Mouse (Mus musculus): Measurements from ENCODE around the gene Ankrd55. TPM values are rescaled to one million over a fixed set of nuclear protein-coding genes. Genes with fewer than 3 reads are reported as not detected.
A peak's percentile ranks its signal among the peaks of the same experiment; 100 is the strongest.

The Ankrd55 gene
- 1 to 10 TPM; 8.6 to 9.1 TPM for total RNA-seq (2021)
- long read RNA-seq, partial matches to known transcripts = 3 of 6 reads
- long read RNA-seq, other reads (novel, unspliced or antisense) = 3 of 6 reads

DNA sequence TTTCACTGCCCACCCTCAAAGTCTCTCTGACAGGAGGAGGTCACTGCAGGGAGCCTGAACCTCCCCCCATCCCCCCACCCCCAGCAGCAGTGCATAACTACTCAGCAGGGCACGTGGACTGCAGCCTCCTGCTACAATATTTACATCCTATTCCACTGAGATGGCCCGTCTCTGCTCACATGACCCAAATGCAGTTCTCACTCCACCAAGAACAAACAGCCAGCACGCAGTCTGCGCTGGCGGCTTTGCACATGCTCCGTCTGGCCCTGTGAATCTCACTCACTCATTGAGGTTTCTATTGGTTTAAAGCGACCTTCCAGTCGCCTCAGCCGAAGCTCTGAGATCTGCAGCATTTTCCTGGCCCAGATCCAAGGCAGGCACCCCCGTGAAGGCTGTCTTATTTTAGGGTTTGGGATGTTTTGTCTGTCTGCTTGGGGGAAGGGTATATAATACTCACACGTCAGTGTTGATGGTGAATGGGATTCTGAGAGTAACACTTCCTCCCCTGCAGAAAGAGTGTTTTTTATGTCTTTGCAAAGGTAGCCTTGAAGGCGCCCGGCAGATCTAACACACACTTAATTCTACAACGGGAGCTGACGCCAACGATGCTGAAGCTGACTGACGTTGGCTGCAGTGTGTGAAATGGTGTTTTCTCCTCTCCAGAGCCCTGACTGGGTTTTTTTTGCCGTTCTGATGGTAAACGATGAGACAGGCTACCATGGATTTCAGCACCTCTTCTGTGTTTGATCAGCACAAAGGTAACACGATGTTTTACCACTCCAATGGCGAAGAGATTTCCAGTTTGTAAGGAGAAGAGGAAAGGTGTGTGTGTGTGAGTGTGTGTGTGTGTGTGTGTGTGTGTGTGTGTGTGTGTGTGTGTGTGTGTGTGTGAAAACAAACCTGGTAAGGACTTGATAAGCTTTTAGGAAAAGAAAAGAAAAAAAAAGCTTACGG lies at the start of gene Ankrd55:
TSS of gene Ankrd55 (plus strand) at position 227 of the 954 bp plus-strand sequence.
- peak; percentile 65 to 68 for DNase-seq (ENCODE audit: low spot score in 2 of 2)

GRCm38 (mm10) chr13:112239239-112239638 lies 49.0 kb upstream of the Ankrd55 start:
- DNase-seq (ENCODE audit: low spot score in 2 of 2) = no peak

DNA sequence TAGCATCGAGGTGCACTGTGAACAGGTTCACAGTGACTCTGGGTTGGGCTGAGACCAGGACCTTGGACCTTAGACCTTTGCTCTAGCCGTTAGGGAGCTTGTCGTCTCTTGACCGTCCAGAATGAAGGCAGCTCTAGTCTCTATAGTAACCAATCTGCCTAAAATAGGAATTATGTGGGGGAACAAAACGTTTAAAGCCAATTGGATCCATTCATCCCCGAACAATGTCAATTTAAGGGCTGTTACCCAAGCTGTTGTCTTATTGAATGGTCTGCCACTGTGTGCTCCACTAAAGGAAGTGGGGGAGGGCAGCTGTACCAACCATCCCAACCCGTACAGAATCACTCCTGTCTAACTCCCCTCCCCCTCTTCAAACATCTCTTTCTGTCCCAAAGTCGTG lies 46.8 kb upstream of the Ankrd55 start:
- DNase-seq (ENCODE audit: low spot score in 2 of 2) = no peak

DNA sequence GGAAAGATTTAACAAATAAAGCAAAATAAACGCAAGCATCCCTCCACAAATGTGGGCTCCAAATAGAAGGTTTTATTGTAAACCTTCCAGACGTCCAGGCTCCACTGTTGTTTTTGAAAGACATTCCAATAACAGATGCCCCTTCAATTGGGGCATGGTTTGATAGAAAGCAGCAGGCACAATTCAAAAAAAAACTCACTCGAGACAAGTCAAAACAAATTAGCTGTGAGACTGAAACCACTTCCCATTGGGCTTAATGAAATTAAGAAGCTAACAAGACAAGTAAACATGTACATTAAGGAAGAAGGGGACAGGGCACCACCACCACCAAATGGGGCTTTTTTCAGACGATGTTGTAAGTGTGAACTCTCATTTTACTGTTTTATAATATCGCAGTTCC lies 43.1 kb upstream of the Ankrd55 start:
- DNase-seq (ENCODE audit: low spot score in 2 of 2) = no peak

DNA sequence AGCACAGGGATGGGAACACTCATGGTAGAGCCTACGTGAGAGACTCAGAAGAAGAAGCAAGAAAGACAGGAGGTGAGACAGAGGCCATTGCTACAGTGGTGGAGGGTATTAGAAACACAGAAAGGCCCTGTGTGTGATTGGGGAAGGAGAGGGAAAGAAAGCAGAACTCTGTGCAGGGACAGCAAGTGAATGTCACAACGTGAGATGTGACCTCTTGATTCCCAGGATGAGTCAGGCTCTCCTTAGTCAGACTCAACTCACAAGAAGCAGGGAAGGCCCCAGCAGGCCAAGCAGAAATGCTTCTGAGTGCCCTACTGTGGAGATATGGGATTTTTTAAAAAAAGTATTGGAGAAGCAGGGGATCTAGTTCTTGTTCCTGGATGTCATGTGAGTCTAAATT lies 36.8 kb upstream of the Ankrd55 start:
- no peak for DNase-seq (ENCODE audit: low spot score in 2 of 2)

GRCm38 (mm10) chr13:112252012-112252411 lies 36.2 kb upstream of the Ankrd55 start:
- DNase-seq (ENCODE audit: low spot score in 2 of 2) = no peak

GRCm38 (mm10) chr13:112252991-112253620 lies 35.1 kb upstream of the Ankrd55 start:
- DNase-seq (ENCODE audit: low spot score in 2 of 2) = no peak

- no peak for DNase-seq (ENCODE audit: low spot score in 2 of 2)
Observed at GRCm38 (mm10) chr13:112254116-112254515, 34.1 kb upstream of the Ankrd55 start.

DNA sequence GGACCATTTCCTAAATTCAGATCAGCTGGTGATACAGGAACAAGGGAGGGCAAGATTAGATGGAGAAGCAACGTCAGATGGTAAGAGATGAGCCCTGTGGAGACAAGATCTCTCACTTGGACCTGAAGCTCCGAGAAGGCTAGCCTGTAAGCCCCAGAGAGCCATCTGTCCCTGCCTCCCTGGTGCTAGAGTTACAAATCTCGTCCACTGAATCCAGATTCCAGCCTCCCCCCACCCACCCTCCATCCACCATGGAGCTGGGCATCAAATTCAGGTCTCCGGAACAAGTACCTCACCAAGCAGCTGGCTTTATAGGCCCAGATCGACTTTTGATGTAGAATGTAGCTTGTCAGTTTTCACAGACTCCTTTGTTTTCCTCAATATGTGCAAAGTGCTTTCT lies 32.4 kb upstream of the Ankrd55 start:
- no peak for DNase-seq (ENCODE audit: low spot score in 2 of 2)

DNA sequence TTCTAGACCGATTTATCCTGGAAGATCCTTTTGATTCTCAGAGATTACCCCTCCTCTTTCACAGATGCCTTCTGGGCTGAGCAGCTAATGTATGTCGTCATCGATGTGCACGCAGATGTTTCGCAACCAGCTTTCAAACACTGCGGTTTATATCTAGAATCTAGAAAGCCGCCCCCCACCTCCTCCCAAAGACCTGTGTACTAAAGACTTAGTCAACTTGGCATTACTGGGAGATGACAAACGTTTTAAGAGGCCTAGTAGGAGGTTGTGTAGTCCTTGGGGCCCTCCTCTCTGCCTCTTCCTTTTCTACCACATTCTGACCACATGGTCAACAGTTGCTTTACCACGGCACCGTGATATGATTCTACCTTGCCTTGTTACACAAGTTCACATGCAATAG lies 29.8 kb upstream of the Ankrd55 start:
- no peak for DNase-seq (ENCODE audit: low spot score in 2 of 2)

- DNase-seq (ENCODE audit: low spot score in 2 of 2) = peak; percentile 71 to 77
Observed at GRCm38 (mm10) chr13:112259398-112259797, 28.9 kb upstream of the Ankrd55 start.

DNA sequence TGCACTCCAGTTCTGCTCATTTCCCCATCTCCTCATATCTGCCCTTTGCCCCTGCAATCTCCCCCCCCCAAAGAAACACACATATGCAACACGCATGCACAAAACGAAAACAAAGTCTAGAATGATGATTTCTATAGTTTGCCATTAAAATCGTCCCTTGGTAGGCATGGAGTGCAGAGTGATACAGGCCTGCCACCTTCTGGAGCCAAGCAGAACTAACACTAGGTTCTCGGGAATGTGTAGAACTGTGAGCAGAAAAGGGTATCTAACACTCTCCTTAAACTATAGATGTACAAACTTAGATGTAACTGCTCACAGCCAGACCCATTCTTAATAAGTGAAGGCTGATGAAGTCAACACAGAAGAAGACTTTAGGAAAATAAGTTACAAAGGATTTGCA lies 23.6 kb upstream of the Ankrd55 start:
- DNase-seq (ENCODE audit: low spot score in 2 of 2) = peak; percentile 54 to 60

DNA sequence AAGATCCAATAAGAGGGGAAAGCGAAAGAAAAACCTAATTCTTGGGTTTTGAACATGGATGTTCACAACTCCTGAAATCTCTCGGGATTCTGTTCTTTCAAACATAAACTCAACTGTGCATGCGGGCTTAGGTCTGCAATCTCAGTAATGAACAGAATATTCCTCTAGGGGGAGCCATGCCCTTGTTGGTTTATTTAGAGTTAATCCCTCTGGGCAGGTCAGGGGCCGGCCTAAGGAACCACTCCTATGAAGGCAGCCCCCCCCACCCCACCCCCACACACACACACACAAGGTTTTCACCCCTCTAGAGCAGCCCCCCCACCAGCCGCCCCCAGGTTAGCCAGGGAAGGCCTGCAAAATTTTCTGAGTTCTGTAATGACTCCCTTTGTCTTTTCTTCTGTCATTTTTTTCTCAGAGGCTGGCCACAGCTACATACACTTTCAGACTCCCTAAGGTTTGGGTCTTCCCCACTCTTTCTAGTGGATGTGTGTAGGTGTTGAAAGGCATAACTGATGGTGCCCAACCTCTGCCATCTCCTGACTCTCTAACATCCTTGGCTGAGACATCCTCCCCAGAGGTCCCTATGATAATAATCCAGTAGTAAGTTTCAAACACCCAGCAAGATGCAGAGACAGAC lies 16.2 kb upstream of the Ankrd55 start:
- peak; percentile 21 to 40 for DNase-seq (ENCODE audit: low spot score in 2 of 2)

GRCm38 (mm10) chr13:112274636-112275035 lies 13.6 kb upstream of the Ankrd55 start:
- DNase-seq (ENCODE audit: low spot score in 2 of 2) = no peak

- DNase-seq (ENCODE audit: low spot score in 2 of 2) = no peak
Observed at GRCm38 (mm10) chr13:112275951-112276350, 12.3 kb upstream of the Ankrd55 start.

DNA sequence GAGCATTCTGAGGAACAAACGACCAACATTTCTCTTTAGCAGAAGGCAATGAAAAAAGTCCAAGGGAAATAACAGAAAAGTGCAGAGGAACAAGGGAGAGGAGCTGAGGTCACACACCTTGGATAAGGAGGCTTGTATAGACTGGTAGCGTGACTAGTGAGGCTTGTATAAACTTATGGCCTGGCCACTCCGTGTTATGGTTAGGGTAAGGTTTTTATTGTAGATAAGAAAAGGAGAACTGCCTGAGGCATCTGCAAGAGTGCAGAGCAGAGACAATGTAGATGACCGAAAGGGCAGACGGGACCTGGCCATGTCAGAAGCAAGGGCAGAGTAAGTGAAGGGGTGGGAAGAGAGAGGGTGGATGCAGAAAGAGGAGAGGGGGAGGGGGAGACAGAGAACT lies 10.7 kb upstream of the Ankrd55 start:
- DNase-seq (ENCODE audit: low spot score in 2 of 2) = no peak

DNA sequence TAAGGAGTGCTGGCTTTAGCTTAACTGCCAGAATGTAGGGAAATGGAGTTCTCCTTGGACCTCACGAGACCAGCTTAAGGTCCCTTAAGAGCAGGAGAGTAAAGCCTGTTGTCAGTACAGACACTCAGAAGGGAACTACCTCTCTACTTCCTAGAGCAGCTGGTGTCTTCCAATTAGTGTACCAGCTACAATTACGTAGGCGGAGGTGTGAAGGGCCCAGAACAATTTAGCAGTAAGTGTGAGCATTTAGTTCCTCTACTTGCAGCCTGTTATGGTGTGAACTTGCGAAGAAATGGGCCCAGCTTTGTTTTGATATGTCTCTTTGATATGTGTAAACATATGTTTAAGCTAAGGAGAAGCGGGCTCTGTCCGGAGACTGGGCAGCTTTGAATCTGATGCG lies 10.0 kb upstream of the Ankrd55 start:
- no peak for DNase-seq (ENCODE audit: low spot score in 2 of 2)

DNA sequence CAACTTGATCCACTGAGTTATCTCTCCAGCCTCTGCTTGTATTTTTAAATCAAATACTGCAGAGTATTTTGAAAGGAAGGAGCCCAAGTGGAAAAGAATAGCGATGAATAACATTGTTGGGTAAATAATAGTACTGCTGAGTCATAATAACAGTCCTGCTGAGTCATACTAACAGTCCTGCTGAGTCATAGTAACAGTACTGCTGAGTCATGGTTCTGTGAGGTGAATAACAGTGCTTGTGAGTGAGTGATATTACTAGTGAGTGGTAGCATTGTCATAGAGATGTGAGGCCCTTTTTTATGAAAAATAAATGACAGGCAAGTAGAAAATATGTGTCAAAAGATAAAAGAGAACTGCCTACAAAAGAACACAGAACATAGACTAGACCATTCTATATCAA lies 1.1 kb upstream of the Ankrd55 start:
- no peak for DNase-seq (ENCODE audit: low spot score in 2 of 2)

DNA sequence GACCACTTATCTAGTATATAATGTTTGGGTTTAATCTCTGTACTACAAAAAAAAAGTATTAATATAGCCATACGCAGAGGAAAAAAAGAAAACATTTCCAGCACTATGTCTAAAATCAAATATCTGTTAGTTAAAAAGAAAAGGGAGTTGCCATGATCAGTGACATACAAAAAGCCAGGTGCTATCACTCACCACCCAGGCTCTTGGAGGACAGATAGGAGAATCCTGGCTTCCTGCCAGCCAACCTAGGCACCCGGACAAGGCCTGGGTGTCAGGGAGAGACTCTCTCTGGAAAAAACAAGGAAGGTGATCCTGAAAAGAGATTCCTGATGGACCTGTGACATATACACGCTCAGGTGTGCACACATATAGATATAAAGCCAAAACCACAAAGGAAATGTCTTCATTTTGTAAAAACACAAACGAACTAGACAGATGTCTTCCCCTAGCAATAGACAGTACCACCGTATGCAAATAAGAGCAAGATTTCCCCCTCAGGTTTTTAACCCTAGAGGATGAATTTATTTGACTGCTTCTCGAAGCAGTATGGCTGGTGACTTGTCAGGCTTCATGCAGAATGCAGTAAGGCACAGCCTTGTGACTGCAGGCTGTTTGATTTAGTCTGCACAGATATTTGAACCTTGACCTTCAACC lies 553 bp upstream of the Ankrd55 start:
- no peak for DNase-seq (ENCODE audit: low spot score in 2 of 2)

GRCm38 (mm10) chr13:112289338-112289737 lies 1.1 kb downstream of the Ankrd55 start:
- DNase-seq (ENCODE audit: low spot score in 2 of 2) = no peak

DNA sequence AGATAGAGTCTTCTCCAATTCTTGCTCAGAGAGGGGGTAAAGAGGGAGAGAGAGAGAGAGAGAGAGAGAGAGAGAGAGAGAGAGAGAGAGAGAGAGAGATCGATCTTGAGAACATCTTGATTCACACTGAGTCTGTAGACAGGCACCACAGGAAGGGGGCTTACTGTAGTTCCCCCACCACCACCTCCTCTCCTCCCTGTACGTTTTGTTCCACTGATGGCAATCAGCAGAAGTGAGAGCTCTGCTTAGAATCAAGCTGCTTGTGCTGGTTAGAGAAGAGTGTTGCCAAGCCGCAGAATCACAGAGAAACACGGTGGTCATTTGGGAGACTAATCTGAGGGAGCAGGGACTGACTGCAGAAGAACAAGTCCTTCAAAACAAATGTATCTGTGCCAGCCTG lies 1.7 kb downstream of the Ankrd55 start:
- DNase-seq (ENCODE audit: low spot score in 2 of 2) = peak; percentile 15 to 18
